Mouse (Mus musculus): Measurements from ENCODE around the gene Bpi. TPM values are rescaled to one million over a fixed set of nuclear protein-coding genes. Genes with fewer than 3 reads are reported as not detected.
A peak's percentile ranks its signal among the peaks of the same experiment; 100 is the strongest.

Gene Bpi
- total RNA-seq, 2 experiments from 2014 or later: not detected

DNA sequence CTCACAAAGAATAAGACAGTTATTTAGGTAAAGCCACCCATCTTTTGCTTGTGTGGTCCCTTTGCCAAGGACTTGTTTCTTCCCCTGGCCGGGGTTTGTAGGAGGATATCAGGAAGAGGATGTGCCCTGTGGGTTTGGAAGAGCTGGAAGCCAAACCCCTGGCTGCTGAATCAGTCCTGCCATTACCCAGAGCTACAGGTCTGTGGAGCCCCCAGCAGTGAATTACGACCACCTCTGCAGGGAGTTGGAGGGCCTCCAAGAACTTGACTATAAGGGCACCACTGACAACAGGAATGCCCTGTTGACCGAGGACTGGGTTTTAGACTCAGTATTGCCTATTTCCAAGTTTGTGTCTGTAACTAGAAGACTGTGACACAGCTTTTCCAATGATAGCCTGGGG lies 41.3 kb downstream of the Bpi start:
- no peak for DNase-seq

DNA sequence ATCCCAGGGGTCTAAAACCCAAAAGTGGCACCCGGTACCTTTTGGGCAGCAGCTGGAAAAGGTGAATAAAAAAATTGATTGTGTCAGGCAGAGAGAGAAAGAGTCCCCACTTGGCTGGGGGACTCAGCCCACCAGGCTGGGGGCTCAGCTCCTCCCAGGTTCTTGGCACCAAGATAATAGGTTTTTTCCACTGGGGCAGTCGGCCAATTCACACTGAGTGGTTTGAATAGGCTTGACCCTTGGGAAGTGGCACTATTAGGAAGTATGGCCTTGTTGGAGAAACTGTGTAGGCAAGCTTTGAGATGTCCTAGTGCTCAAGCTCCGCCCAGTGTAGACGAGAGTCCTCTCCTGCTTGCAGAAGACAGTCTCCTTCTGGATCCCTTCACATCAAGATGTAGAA lies 41.8 kb downstream of the Bpi start:
- no peak for DNase-seq

DNA sequence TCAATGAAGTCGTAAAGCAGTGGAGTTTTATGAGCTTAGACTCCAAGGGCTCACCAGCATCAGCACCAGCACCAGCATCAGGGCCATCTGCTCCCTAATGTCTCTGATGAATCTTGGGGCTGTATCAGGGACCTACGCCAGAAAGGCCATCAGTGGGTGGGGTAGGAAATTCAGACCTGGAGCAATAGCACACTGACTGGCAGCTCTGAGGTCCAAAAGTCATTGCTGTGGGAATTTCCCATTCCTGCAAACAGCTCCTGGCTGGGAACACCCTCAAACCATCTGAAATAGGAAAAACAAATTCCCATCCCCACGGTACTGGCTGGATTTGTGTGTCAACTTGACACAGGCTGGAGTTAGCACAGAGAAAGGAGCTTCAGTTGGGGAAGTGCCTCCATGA lies 44.9 kb downstream of the Bpi start:
- no peak for DNase-seq

DNA sequence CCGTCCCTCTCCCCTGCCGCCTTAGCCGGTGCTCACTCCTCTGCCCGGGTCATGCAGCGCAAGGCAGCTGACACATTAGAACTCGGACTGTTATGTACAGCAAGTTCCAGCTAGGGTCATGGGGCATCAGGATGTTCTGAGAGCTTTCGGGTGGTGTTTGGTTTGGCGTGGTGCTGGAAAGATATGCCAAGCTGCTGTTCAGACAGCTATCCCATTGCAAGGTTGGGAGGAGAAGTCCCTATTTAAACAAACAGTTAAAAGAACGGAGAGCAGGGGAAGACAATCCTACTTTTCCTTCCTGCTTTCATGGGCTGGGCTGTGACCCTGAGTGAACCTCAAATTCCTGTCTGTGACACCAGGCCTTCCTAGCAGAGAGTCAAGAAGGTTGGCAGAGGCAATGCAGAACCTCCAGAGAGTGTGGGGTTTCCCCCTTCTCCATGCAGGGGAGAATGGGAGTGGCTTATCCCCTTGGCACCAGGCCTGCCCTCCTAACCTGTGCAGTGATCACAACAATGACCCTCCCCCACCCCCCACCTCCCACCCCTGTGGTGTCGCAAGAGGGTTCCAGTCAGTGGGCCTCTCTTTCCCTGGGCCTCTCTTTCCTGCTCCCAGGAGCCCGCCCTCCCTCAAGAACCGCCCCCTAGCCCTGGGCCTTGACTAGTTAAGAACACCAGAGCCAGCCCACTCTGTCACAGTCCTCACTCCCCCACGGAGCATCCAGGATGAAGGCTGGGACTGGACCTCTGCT lies 48.2 kb downstream of the Bpi start, which contains the start of gene Lbp:
TSS of gene Lbp (plus strand) at position 546 of the 748 bp plus-strand sequence.
- no peak for DNase-seq

DNA sequence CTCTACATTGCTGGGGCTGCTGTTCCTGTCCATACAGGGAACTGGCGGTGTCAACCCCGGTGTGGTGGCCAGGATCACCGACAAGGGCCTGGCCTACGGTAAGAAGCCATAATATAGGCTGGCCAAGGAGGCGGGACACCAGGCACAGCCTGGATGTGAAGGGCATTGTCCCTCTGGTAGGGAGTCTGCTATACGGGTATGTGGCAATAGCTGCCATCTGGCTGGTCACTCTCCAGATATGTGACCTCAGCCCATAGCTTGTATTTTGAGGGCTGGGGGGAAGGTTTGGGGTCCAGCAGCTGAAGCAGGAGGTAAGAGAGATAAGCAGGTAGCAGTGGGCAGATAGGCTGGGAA lies 48.8 kb downstream of the Bpi start:
- DNase-seq: no peak

DNA sequence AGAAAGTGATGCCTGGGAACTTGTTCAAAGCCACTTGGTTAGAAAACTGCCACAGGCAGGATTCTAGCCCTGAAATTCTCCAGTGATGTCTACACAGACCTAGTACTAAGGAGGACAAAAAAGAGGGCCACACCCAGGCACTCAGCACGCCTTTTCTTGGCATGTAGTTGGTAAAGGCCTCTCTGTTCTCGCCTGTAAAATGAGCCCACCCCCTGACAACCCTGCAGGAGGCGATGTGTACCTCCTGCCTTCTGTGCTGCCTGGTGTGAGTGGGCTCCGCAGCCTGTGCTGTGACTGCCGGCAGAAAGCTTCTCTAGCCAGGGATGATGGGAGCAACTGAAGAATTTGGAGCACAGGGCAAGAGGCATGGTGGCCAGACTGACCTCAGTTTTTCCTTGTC lies 50.4 kb downstream of the Bpi start:
- peak; percentile 52 to 60 for DNase-seq

DNA sequence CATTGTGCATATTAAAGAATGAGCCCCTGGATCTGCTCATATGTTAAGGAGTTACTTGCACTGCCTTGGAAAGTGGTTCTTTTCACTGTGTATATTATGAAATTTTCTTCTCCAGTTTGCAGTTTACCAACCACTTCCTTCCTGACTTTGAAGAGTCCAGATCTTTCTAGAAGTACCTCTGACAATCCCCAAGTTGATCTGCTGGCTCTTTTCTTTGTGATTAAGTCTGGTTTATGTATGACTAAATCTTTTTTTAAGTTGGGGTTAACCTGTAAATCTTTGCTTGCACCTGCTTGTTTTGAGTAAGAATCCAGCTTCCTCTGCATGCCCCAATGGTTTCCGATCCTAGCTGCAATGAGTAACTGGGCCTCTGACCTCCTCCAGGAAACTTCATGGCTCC lies 55.2 kb downstream of the Bpi start:
- DNase-seq: no peak

DNA sequence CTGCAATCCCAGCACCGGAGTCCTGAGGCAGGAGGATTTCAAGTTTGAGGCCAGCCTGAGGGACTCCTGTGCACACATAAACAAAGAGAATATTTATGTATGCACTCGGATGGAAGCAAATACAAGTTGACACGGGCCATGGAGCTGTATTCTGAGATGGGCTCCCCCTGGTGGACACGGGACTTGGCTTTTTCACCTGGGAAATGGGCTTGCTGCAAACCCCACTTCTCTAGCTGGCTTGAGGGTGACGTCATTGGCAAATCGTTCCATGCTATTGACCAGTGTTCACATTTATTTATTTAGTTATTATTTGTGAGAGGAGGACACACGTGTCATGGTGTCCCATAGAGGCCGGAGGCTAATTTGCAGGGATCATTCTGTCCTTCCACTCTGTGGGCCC lies 58.5 kb downstream of the Bpi start:
- DNase-seq: no peak

DNA sequence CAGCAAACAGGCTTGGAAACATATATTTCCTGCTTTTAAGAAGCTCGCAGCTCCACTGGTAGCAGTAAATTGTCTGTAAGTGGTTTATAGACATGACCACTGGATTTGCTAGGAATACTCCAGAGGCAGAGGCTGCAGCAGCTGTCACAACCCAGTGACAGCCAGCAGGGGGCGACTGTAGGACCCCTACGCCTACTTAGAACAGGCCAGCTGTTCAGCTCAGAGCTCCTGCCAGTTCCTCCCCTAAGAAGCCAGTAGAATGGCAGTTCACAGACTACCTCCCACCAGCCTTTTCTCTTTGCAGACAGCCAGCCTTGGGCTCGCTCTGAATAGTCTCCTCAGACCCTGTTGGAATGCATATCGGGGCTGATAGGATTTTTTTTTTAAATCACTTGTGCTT lies 59.1 kb downstream of the Bpi start:
- DNase-seq: peak; percentile 65 to 67

DNA sequence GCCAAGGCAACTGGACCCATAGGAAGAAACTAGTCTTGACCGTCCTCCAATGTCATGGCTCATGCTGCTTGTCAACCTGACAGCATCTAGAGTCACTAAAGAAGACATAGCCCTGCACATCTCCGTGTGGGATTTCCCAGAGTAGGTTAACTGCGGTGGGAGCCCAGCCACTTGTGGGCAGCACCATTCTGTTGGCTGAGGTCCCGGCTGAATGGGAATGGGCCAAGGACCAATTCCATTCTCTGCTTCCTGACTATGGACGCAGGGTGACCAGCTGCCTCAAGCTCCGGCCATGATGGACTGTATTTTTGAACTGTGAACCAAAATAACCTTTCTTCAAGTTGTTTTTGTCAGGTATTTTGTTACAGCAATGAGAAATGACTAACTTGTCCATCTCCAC lies 63.7 kb downstream of the Bpi start:
- no peak for DNase-seq

DNA sequence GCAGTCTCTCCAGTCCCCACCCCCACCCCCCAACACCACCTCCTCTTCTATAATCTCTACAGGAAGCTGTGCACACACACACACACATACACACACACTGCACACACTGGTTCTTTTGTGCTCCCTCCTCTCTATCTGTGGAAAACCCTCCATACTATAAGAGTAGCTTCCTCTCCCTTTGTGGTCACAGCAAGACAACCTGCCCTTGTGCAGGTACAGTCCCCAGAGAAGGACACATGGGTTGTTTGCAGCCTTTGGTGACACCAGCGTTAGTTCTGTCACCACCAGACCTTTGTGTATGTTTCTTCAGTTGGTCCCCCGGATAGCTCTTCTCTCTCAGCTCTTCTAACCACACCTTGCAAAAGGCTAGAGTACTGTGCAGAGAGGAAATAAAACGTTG lies 65.0 kb downstream of the Bpi start:
- no peak for DNase-seq

DNA sequence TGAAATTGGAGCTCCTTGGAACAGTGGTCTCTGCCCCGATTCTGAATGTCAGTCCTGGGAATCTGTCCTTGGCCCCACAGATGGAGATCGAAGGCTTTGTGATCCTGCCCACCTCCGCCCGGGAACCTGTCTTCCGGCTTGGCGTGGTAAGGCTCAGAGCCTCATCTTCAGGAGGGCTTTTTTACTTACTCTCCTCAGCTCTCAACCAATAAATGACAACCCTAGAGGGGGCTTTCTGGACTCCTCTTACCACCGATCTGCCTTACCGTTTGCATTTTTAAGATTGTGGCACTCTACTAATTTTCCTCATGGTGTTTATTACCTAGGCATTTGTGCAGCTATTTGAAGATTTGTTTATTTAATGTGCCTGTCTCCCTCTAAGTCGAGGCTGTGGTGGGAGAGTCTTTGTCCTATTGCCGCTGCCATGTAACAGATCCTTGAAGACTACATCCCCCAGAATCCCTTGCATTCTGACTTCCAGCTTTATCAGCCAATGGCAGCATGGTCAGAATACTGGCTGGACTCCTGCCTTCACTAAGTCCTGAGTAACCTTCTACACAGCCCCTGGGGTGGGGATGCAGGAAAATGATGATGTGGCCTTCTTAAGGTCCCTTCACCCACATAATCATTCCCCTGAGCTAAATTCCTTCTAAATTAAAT lies 66.8 kb downstream of the Bpi start:
- no peak for DNase-seq

DNA sequence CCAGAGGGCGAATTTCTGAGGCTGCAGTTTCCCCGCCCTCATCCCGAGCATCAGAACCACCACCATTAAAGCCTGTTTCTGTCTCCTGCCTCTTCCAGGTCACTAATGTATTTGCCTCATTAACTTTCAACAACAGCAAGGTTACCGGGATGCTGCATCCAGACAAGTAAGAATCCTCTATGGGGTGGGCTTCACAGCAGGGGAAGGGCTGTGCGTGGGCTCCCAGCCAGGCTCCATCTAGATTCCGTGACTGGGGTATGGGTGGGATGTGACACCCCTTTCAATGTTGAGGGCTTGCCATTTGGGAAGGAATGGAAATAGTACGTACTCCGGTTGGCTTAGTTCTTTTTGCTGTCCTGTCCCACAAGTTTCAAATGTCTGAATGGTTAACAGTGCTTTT lies 67.7 kb downstream of the Bpi start:
- DNase-seq: no peak

Small RNA genes lying within 50 kb of the gene (microRNA-seq; reads per million reads assigned to microRNA genes)
- 0 reads per million in 2 experiments for gene Mir7685

Other genes starting within 250 kb of the Bpi start
- gene Tti1, start 229.7 kb upstream of the Bpi start, total RNA-seq (2021): 10 to 100 TPM; 20.4 to 22.7 TPM
- gene Rprd1b, start 229.6 kb upstream of the Bpi start, total RNA-seq (2021): 10 to 100 TPM; 46.4 to 54.7 TPM
- 10 to 100 TPM in 1 of 2 experiments, 1 to 10 TPM in 1; 7.9 to 12.7 TPM for gene Tgm2, start 111.7 kb upstream of the Bpi start, total RNA-seq (2021)
- 1 to 10 TPM; 3.6 to 3.7 TPM for gene D630003M21Rik, start 28.9 kb upstream of the Bpi start, total RNA-seq (2021)
- 1 to 10 TPM in 1 of 2 experiments, under 1 TPM in 1; 1.00 to 3.9 TPM for gene Lbp, start 48.4 kb downstream of the Bpi start, total RNA-seq (2021)
- 100 to 1,000 TPM; 527 to 578 TPM for gene Snhg11, start 117.5 kb downstream of the Bpi start, total RNA-seq (2021)
- gene Ralgapb, start 151.8 kb downstream of the Bpi start, total RNA-seq (2021): 10 to 100 TPM; 96.9 to 98.7 TPM
- not detected for gene Adig, start 244.5 kb downstream of the Bpi start, total RNA-seq (2021)

Measured in layer of hippocampus, postnatal 36 days (tissue).